Mouse (Mus musculus) kidney, postnatal 36 days (tissue): Measurements from ENCODE around the gene Tubb5.

Experiments used
- DNase-seq, 2 experiments: peaks; one replicate each; pipeline ENCODE4 v3.0.0; 2021 to 2022; ENCODE audit warnings: mixed read lengths in 2 of 2

Gene Tubb5

GRCm38 (mm10) chr17:35838122-35838544, at the start of gene Tubb5:
Gene Tubb5, minus strand, starts transcription at chr17:35838306.
- DNase-seq = peak; percentile 98 to 99

GRCm38 (mm10) chr17:35887725-35888124, 49.6 kb upstream of the Tubb5 start:
- DNase-seq = no peak

GRCm38 (mm10) chr17:35883777-35884176, 45.7 kb upstream of the Tubb5 start:
- DNase-seq = no peak

- no peak for DNase-seq
Measured at GRCm38 (mm10) chr17:35882924-35883323, 44.8 kb upstream of the Tubb5 start.

GRCm38 (mm10) chr17:35879245-35880057, 41.3 kb upstream of the Tubb5 start, which contains the start of gene Dhx16:
Gene Dhx16, plus strand, starts transcription at chr17:35879819.
- DNase-seq = peak; percentile 97 to 99

GRCm38 (mm10) chr17:35874721-35875120, 36.6 kb upstream of the Tubb5 start:
- DNase-seq = peak; percentile 59 to 66

GRCm38 (mm10) chr17:35873774-35874519, 35.8 kb upstream of the Tubb5 start:
- DNase-seq = peak; percentile 83 to 94

- DNase-seq = peak in 1 of 2 experiments; percentile 45
Measured at GRCm38 (mm10) chr17:35870884-35871696, 33.0 kb upstream of the Tubb5 start.

GRCm38 (mm10) chr17:35870151-35870883, 32.2 kb upstream of the Tubb5 start:
- DNase-seq = peak; percentile 74 to 83

GRCm38 (mm10) chr17:35869346-35870067, 31.4 kb upstream of the Tubb5 start:
- peak; percentile 59 to 67 for DNase-seq

GRCm38 (mm10) chr17:35868961-35869345, 30.8 kb upstream of the Tubb5 start:
- no peak for DNase-seq

- peak; percentile 21 to 55 for DNase-seq
Measured at GRCm38 (mm10) chr17:35868165-35868820, 30.2 kb upstream of the Tubb5 start.

- peak; percentile 56 to 73 for DNase-seq
Measured at GRCm38 (mm10) chr17:35866911-35867890, 29.1 kb upstream of the Tubb5 start.

- peak; percentile 63 to 76 for DNase-seq
Measured at GRCm38 (mm10) chr17:35866281-35866831, 28.2 kb upstream of the Tubb5 start.

- peak; percentile 68 to 73 for DNase-seq
Measured at GRCm38 (mm10) chr17:35865481-35866280, 27.6 kb upstream of the Tubb5 start, which contains the start of gene Ppp1r18. Gene Ppp1r18, plus strand, starts transcription at chr17:35865593.

- DNase-seq = no peak
Measured at GRCm38 (mm10) chr17:35864832-35865353, 26.8 kb upstream of the Tubb5 start.

- DNase-seq = peak; percentile 91 to 94
Measured at GRCm38 (mm10) chr17:35861198-35861857, 23.2 kb upstream of the Tubb5 start, which contains the start of gene Nrm. Gene Nrm, plus strand, starts transcription at chr17:35861318.
